Comparison of ENCODE assay signal across 19 mouse cellular contexts in genomic region chr13:107752745-107753144, GRCm38 (mm10).
DNase-seq lines count a peak whose midpoint lies in the region; ATAC-seq and TF ChIP-seq lines count a peak whose summit lies in the region.
"Had no signal": no experiment of that assay in that cellular context is flagged by ENCODE, and none has a peak within 500 bp of the region (broad histone marks: within the 10 kb centered on the region; RNA-seq: fewer than 3 reads in every experiment).

No protein-coding gene starts in this region.

- no peaks in the 10 kb centered on the region for H3K4me1 ChIP-seq in heart, postnatal 0 days (ENCODE audit: control insufficient read depth, insufficient read depth)
- no peaks in the 10 kb centered on the region for H3K4me1 ChIP-seq in lung, postnatal 0 days (ENCODE audit: insufficient read depth, low read depth, low read length)
- H3K4me1 ChIP-seq: heart, embryonic 12.5 days; limb, embryonic 12.5 days; lung, embryonic 15.5 days had no signal

- H3K36me3 ChIP-seq in heart, postnatal 0 days (replicated peaks; ENCODE audit: control insufficient read depth, insufficient read depth, low read length): no peaks in the 10 kb centered on the region
- no peaks in the 10 kb centered on the region for H3K36me3 ChIP-seq in lung, postnatal 0 days (ENCODE audit: insufficient read depth, low read length)
- H3K36me3 ChIP-seq: G1E; lung, embryonic 15.5 days had no signal

- no peaks in the 10 kb centered on the region for H3K9me3 ChIP-seq in heart, postnatal 0 days (replicated peaks; ENCODE audit: control insufficient read depth, low read length)
- H3K9me3 ChIP-seq in lung, postnatal 0 days (ENCODE audit: low read length): no peaks in the 10 kb centered on the region
- H3K9me3 ChIP-seq: limb, embryonic 12.5 days; lung, embryonic 15.5 days; neural tube, embryonic 13.5 days had no signal

- 50% methylated on average over 3 of the region's 3 CpGs for WGBS in heart, postnatal 0 days
- 63% methylated on average over 3 of the region's 3 CpGs for WGBS in lung, postnatal 0 days

- H3K4me3 ChIP-seq in heart, postnatal 0 days (ENCODE audit: low read depth, low read length): no peak overlapping the region
- H3K4me3 ChIP-seq in lung, postnatal 0 days (ENCODE audit: low read depth, low read length): no peak overlapping the region
- H3K4me3 ChIP-seq: heart, embryonic 12.5 days; limb, embryonic 12.5 days; lung, embryonic 15.5 days; neural tube, embryonic 13.5 days had no signal

- H3K27ac ChIP-seq in heart, postnatal 0 days (ENCODE audit: low read depth): no peak overlapping the region
- H3K27ac ChIP-seq in lung, postnatal 0 days (ENCODE audit: low read length): no peak overlapping the region
- H3K27ac ChIP-seq: limb, embryonic 12.5 days; lung, embryonic 15.5 days; neural tube, embryonic 13.5 days had no signal

- intact Hi-C loops in heart, postnatal 25 days (cut with DNase I): loop anchor here (5.0 kb wide), 3 partner anchors 135 to 400 kb away; partner anchors contain the start of gene Smim15

- no peak for TF ChIP-seq EP300 in heart, postnatal 0 days (IDR thresholded peaks at IDR 0.05; ENCODE audit: low read depth)
- TF ChIP-seq EP300 in lung, postnatal 0 days (IDR thresholded peaks at IDR 0.05): no peak

- ATAC-seq in heart, postnatal 0 days (ENCODE audit: insufficient read depth, low read depth): no peak
- no peak for ATAC-seq in lung, postnatal 0 days

- peak; percentile 45 for TF ChIP-seq CTCF in heart, postnatal 0 days (IDR thresholded peaks at IDR 0.05; ENCODE audit: low read depth)
- TF ChIP-seq CTCF in lung, postnatal 0 days (IDR thresholded peaks at IDR 0.05): peak; percentile 59

- H3K9ac ChIP-seq in heart, postnatal 0 days (replicated peaks; ENCODE audit: low read depth, low read length): no peak overlapping the region
- no peak overlapping the region for H3K9ac ChIP-seq in lung, postnatal 0 days (replicated peaks; ENCODE audit: low read depth)
- H3K9ac ChIP-seq: heart, embryonic 12.5 days; limb, embryonic 12.5 days; lung, embryonic 15.5 days; neural tube, embryonic 13.5 days had no signal

- H3K27me3 ChIP-seq in heart, postnatal 0 days (ENCODE audit: control insufficient read depth, insufficient read depth, low read length): no peaks in the 10 kb centered on the region
- H3K27me3 ChIP-seq in lung, postnatal 0 days (replicated peaks; ENCODE audit: insufficient read depth, low read length): no peaks in the 10 kb centered on the region
- H3K27me3 ChIP-seq: heart, embryonic 12.5 days; limb, embryonic 12.5 days; lung, embryonic 15.5 days; neural tube, embryonic 13.5 days had no signal

- H3K4me2 ChIP-seq in heart, postnatal 0 days (ENCODE audit: low read depth, low read length): no peak overlapping the region
- no peak overlapping the region for H3K4me2 ChIP-seq in lung, postnatal 0 days (replicated peaks; ENCODE audit: low read depth, low read length)
- H3K4me2 ChIP-seq: heart, embryonic 12.5 days; limb, embryonic 12.5 days; lung, embryonic 15.5 days; midbrain, embryonic 11.5 days; neural tube, embryonic 13.5 days had no signal

- DNase-seq in heart, postnatal 0 days (ENCODE audit: low spot score): no peak
- no peak for DNase-seq in heart, postnatal 25 days (ENCODE audit: low spot score)
- peak; percentile 16 to 31 for DNase-seq in kidney, postnatal 4 days
- no peak for DNase-seq in kidney, adult 8-10 months
- DNase-seq in lung, postnatal 0 days (ENCODE audit: low spot score): no peak
- DNase-seq in lung, postnatal 10 days: no peak
- DNase-seq in ovary, postnatal 10 days (ENCODE audit: low spot score): no peak
- DNase-seq: adrenal gland, adult 2 months; cerebellum, adult 11-12 months; cerebellum, postnatal 25 days; gastrocnemius, postnatal 36 days; right cerebral cortex, postnatal 14 days; thymus, postnatal 14 days had no signal

Comparison
In these comparisons a context has a peak if more than half of its experiments do, and no peak if none do; other contexts are left out.
1. DNase-seq: peak in kidney, postnatal 4 days (2 of 2); none in heart, postnatal 0 days (single experiment), heart, postnatal 25 days (single experiment), kidney, adult 8-10 months (0 of 2), lung, postnatal 0 days (single experiment), lung, postnatal 10 days (single experiment) and ovary, postnatal 10 days (single experiment).